Mouse (Mus musculus) CH12.LX (cell line): ENCODE results near the gene Ceacam12.

Experiments used
- CTCF ChIP-seq, 2 experiments: IDR thresholded peaks in 1 of 2; conservative IDR thresholded peaks in 1 of 2; 2 replicates each; pipeline ENCODE4 v1.5.1; 2011 to 2012; ENCODE audit warnings: low read depth in 2 of 2, low read length in 2 of 2, improper control_type of control experiment in 1 of 2, inconsistent platforms in 1 of 2, mild to moderate bottlenecking in 1 of 2, moderate library complexity in 1 of 2
- ELF1 ChIP-seq: IDR thresholded peaks from 2 replicates; pipeline ENCODE4 v1.6.1; 2014; ENCODE audit warnings: low read depth, mild to moderate bottlenecking, inconsistent platforms, low read length, improper control_type of control experiment
- ETS1 ChIP-seq: conservative IDR thresholded peaks from 2 replicates; pipeline ENCODE4 v1.6.1; 2012; ENCODE audit warnings: low read depth, mild to moderate bottlenecking, inconsistent platforms, low read length, improper control_type of control experiment, moderate library complexity
- KAT2A ChIP-seq: IDR thresholded peaks from 2 replicates; pipeline ENCODE4 v1.6.1; 2012; ENCODE audit warnings: low read length, improper control_type of control experiment, inconsistent platforms; ENCODE audit not compliant: insufficient replicate concordance
- MEF2A ChIP-seq: IDR thresholded peaks from 2 replicates; pipeline ENCODE4 v1.6.1; 2014; ENCODE audit warnings: low read depth, mild to moderate bottlenecking, inconsistent platforms, low read length, improper control_type of control experiment, borderline replicate concordance
- POLR2A ChIP-seq: IDR thresholded peaks from 2 replicates; pipeline ENCODE4 v1.6.1; 2011; ENCODE audit warnings: low read depth, mild to moderate bottlenecking, improper control_type of control experiment, low read length
- SIN3A ChIP-seq: IDR thresholded peaks from 2 replicates; pipeline ENCODE4 v1.6.1; 2012; ENCODE audit warnings: low read length, improper control_type of control experiment, inconsistent platforms
- TCF12 ChIP-seq: IDR thresholded peaks from 2 replicates; pipeline ENCODE4 v1.6.1; 2014; ENCODE audit warnings: low read depth, mild to moderate bottlenecking, inconsistent platforms, low read length, improper control_type of control experiment
- USF1 ChIP-seq: IDR thresholded peaks from 2 replicates; pipeline ENCODE4 v1.6.1; 2014; ENCODE audit warnings: low read depth, mild to moderate bottlenecking, inconsistent platforms, low read length, improper control_type of control experiment

DNA sequence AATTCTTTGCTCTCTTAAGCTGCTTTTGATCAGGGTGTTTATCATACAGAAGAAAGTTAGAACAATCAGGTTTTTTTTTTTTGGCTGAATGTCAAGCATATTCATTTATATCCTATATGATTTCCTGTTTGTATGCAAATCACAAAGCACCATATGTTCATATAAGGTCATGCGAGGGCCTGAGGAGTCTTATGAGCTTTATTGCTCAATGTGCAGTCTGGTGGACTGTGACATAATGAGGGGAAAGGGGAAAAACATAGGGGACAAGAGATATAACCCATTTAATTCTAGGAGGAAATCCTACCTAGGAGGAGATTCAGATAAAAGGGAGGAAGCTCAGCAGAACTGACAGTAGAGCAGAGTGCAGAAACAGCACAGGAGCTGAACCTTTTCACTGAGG is at the start of gene Ceacam12:
- TF ChIP-seq CTCF (conservative IDR thresholded peaks at IDR 0.05 in 1 of 2, IDR thresholded peaks at IDR 0.05 in 1 of 2; ENCODE audit: low read depth in 2 of 2, low read length in 2 of 2) = no peak
- no peak for TF ChIP-seq POLR2A
- TF ChIP-seq KAT2A = no peak
- no peak for TF ChIP-seq MEF2A
- no peak for TF ChIP-seq USF1
- no peak for TF ChIP-seq SIN3A
- no peak for TF ChIP-seq TCF12
- no peak for TF ChIP-seq ETS1
- TF ChIP-seq ELF1 = no peak
